Mouse (Mus musculus): ENCODE measurements around the gene Sprr2a2. TPM values are rescaled to one million over a fixed set of nuclear protein-coding genes. Genes with fewer than 3 reads are reported as not detected.
"Not testable (repeated sequence)": the region's sequence is repeated elsewhere in the genome, so short reads cannot be mapped to it uniquely, and the experiment has no call there.

Gene Sprr2a2
- polyA plus RNA-seq, 1 experiment from 2014 or later, result not detected

- not testable (repeated sequence) for H3K36me3 ChIP-seq (replicated peaks; ENCODE audit: control insufficient read depth, insufficient read depth, low read depth, low read length); H3K9ac ChIP-seq (replicated peaks; ENCODE audit: low read length); H3K4me3 ChIP-seq (ENCODE audit: low read depth, low read length); DNase-seq (ENCODE audit: low spot score); H3K4me2 ChIP-seq (ENCODE audit: low read depth, low read length); H3K27ac ChIP-seq (replicated peaks; ENCODE audit: low read depth, low read length); H3K4me1 ChIP-seq (ENCODE audit: control insufficient read depth, insufficient read depth, low read length); H3K9me3 ChIP-seq (replicated peaks; ENCODE audit: control insufficient read depth, low read length); H3K27me3 ChIP-seq (ENCODE audit: control insufficient read depth, insufficient read depth, low read length)
- peak; percentile 81 for ATAC-seq (replicated peaks; ENCODE audit: insufficient number of reproducible peaks, low FRiP score, low TSS enrichment, low read depth)
Measured at GRCm38 (mm10) chr3:92223708-92224107, 8.0 kb downstream of the Sprr2a2 start.

- not testable (repeated sequence) for H3K27me3 ChIP-seq (ENCODE audit: control insufficient read depth, insufficient read depth, low read length); H3K4me3 ChIP-seq (ENCODE audit: low read depth, low read length); H3K4me2 ChIP-seq (ENCODE audit: low read depth, low read length); H3K36me3 ChIP-seq (replicated peaks; ENCODE audit: control insufficient read depth, insufficient read depth, low read depth, low read length); DNase-seq (ENCODE audit: low spot score); ATAC-seq (replicated peaks; ENCODE audit: insufficient number of reproducible peaks, low FRiP score, low TSS enrichment, low read depth); H3K4me1 ChIP-seq (ENCODE audit: control insufficient read depth, insufficient read depth, low read length); H3K9me3 ChIP-seq (replicated peaks; ENCODE audit: control insufficient read depth, low read length); H3K27ac ChIP-seq (replicated peaks; ENCODE audit: low read depth, low read length); H3K9ac ChIP-seq (replicated peaks; ENCODE audit: low read length)
- 66% methylated on average over 3 of the region's 3 CpGs for WGBS
Measured at GRCm38 (mm10) chr3:92227410-92227809, 11.7 kb downstream of the Sprr2a2 start.

- DNase-seq (ENCODE audit: low spot score); ATAC-seq (replicated peaks; ENCODE audit: insufficient number of reproducible peaks, low FRiP score, low TSS enrichment, low read depth); H3K4me2 ChIP-seq (ENCODE audit: low read depth, low read length); H3K36me3 ChIP-seq (replicated peaks; ENCODE audit: control insufficient read depth, insufficient read depth, low read depth, low read length); H3K9ac ChIP-seq (replicated peaks; ENCODE audit: low read length); H3K9me3 ChIP-seq (replicated peaks; ENCODE audit: control insufficient read depth, low read length); H3K4me3 ChIP-seq (ENCODE audit: low read depth, low read length); H3K4me1 ChIP-seq (ENCODE audit: control insufficient read depth, insufficient read depth, low read length); H3K27ac ChIP-seq (replicated peaks; ENCODE audit: low read depth, low read length); H3K27me3 ChIP-seq (ENCODE audit: control insufficient read depth, insufficient read depth, low read length): not testable (repeated sequence)
- no CpG with 5 or more reads among the region's 5 CpGs for WGBS
Measured at GRCm38 (mm10) chr3:92236463-92237189, 20.9 kb downstream of the Sprr2a2 start.

- not testable (repeated sequence) for H3K9ac ChIP-seq (replicated peaks; ENCODE audit: low read length); DNase-seq (ENCODE audit: low spot score); ATAC-seq (replicated peaks; ENCODE audit: insufficient number of reproducible peaks, low FRiP score, low TSS enrichment, low read depth); H3K27me3 ChIP-seq (ENCODE audit: control insufficient read depth, insufficient read depth, low read length); H3K27ac ChIP-seq (replicated peaks; ENCODE audit: low read depth, low read length); H3K36me3 ChIP-seq (replicated peaks; ENCODE audit: control insufficient read depth, insufficient read depth, low read depth, low read length); H3K4me1 ChIP-seq (ENCODE audit: control insufficient read depth, insufficient read depth, low read length); H3K9me3 ChIP-seq (replicated peaks; ENCODE audit: control insufficient read depth, low read length); H3K4me3 ChIP-seq (ENCODE audit: low read depth, low read length); H3K4me2 ChIP-seq (ENCODE audit: low read depth, low read length)
Measured at GRCm38 (mm10) chr3:92238736-92239135, 23.0 kb downstream of the Sprr2a2 start.

GRCm38 (mm10) chr3:92239197-92239596 lies 23.5 kb downstream of the Sprr2a2 start:
- not testable (repeated sequence) for H3K27ac ChIP-seq (replicated peaks; ENCODE audit: low read depth, low read length); H3K9me3 ChIP-seq (replicated peaks; ENCODE audit: control insufficient read depth, low read length); H3K9ac ChIP-seq (replicated peaks; ENCODE audit: low read length); DNase-seq (ENCODE audit: low spot score); H3K4me1 ChIP-seq (ENCODE audit: control insufficient read depth, insufficient read depth, low read length); H3K4me3 ChIP-seq (ENCODE audit: low read depth, low read length); H3K27me3 ChIP-seq (ENCODE audit: control insufficient read depth, insufficient read depth, low read length); H3K36me3 ChIP-seq (replicated peaks; ENCODE audit: control insufficient read depth, insufficient read depth, low read depth, low read length); H3K4me2 ChIP-seq (ENCODE audit: low read depth, low read length)
- peak; percentile 52; the same call in 1 of the 2 replicates for ATAC-seq (replicated peaks; ENCODE audit: insufficient number of reproducible peaks, low FRiP score, low TSS enrichment, low read depth)
- no CpG with 5 or more reads among the region's 1 CpGs for WGBS

- H3K27me3 ChIP-seq (ENCODE audit: control insufficient read depth, insufficient read depth, low read length); H3K9ac ChIP-seq (replicated peaks; ENCODE audit: low read length); H3K9me3 ChIP-seq (replicated peaks; ENCODE audit: control insufficient read depth, low read length); H3K4me1 ChIP-seq (ENCODE audit: control insufficient read depth, insufficient read depth, low read length); ATAC-seq (replicated peaks; ENCODE audit: insufficient number of reproducible peaks, low FRiP score, low TSS enrichment, low read depth); H3K4me2 ChIP-seq (ENCODE audit: low read depth, low read length); H3K4me3 ChIP-seq (ENCODE audit: low read depth, low read length); H3K27ac ChIP-seq (replicated peaks; ENCODE audit: low read depth, low read length); H3K36me3 ChIP-seq (replicated peaks; ENCODE audit: control insufficient read depth, insufficient read depth, low read depth, low read length); DNase-seq (ENCODE audit: low spot score): not testable (repeated sequence)
Measured at GRCm38 (mm10) chr3:92244833-92245232, 29.1 kb downstream of the Sprr2a2 start.

- not testable (repeated sequence) for H3K9me3 ChIP-seq (replicated peaks; ENCODE audit: control insufficient read depth, low read length); H3K9ac ChIP-seq (replicated peaks; ENCODE audit: low read length); ATAC-seq (replicated peaks; ENCODE audit: insufficient number of reproducible peaks, low FRiP score, low TSS enrichment, low read depth); H3K4me1 ChIP-seq (ENCODE audit: control insufficient read depth, insufficient read depth, low read length); H3K36me3 ChIP-seq (replicated peaks; ENCODE audit: control insufficient read depth, insufficient read depth, low read depth, low read length); H3K4me2 ChIP-seq (ENCODE audit: low read depth, low read length); H3K4me3 ChIP-seq (ENCODE audit: low read depth, low read length); DNase-seq (ENCODE audit: low spot score); H3K27ac ChIP-seq (replicated peaks; ENCODE audit: low read depth, low read length); H3K27me3 ChIP-seq (ENCODE audit: control insufficient read depth, insufficient read depth, low read length)
- WGBS, result no CpG with 5 or more reads among the region's 10 CpGs
Measured at GRCm38 (mm10) chr3:92246245-92246644, 30.5 kb downstream of the Sprr2a2 start.

- not testable (repeated sequence) for H3K36me3 ChIP-seq (replicated peaks; ENCODE audit: control insufficient read depth, insufficient read depth, low read depth, low read length); H3K4me1 ChIP-seq (ENCODE audit: control insufficient read depth, insufficient read depth, low read length); H3K4me2 ChIP-seq (ENCODE audit: low read depth, low read length); H3K27me3 ChIP-seq (ENCODE audit: control insufficient read depth, insufficient read depth, low read length); H3K4me3 ChIP-seq (ENCODE audit: low read depth, low read length); DNase-seq (ENCODE audit: low spot score); H3K9ac ChIP-seq (replicated peaks; ENCODE audit: low read length); ATAC-seq (replicated peaks; ENCODE audit: insufficient number of reproducible peaks, low FRiP score, low TSS enrichment, low read depth); H3K27ac ChIP-seq (replicated peaks; ENCODE audit: low read depth, low read length); H3K9me3 ChIP-seq (replicated peaks; ENCODE audit: control insufficient read depth, low read length)
Measured at GRCm38 (mm10) chr3:92248494-92248893, 32.8 kb downstream of the Sprr2a2 start.
